Mouse (Mus musculus) brain, embryonic 14.5 days (tissue): Measurements from ENCODE around the gene Creb3l2. TPM values are rescaled to one million over a fixed set of nuclear protein-coding genes. Genes with fewer than 3 reads are reported as not detected.

Experiments used
- DNase-seq: peaks from one replicate; pipeline ENCODE4 v3.0.0-alpha.2; 2011; ENCODE audit warnings: low read depth
- CTCF ChIP-seq: fragments of 200-500 bp; IDR thresholded peaks from 2 replicates; pipeline ENCODE4 v1.5.1; 2012; ENCODE audit warnings: inconsistent platforms, mild to moderate bottlenecking, moderate library complexity, borderline replicate concordance; ENCODE audit not compliant: insufficient read depth, insufficient read length; ENCODE audit errors: extremely low read depth
- POLR2A ChIP-seq: fragments of 200-500 bp; IDR thresholded peaks from 2 replicates; pipeline ENCODE4 v1.6.1; 2012; ENCODE audit warnings: mild to moderate bottlenecking, inconsistent platforms, borderline replicate concordance; ENCODE audit not compliant: poor library complexity, insufficient read depth, insufficient read length, severe bottlenecking; ENCODE audit errors: extremely low read depth
- polyA plus RNA-seq: library from polyadenylated mRNA; depleted of rRNA; stranded (reverse); fragments of >200 nt; gene quantifications from 2 replicates; pipeline ENCODE4 v1.2.3, GENCODE M21; 2012; rRNA removed

Gene Creb3l2
- 3.5 and 6.4 TPM in 2 replicates for polyA plus RNA-seq

DNA sequence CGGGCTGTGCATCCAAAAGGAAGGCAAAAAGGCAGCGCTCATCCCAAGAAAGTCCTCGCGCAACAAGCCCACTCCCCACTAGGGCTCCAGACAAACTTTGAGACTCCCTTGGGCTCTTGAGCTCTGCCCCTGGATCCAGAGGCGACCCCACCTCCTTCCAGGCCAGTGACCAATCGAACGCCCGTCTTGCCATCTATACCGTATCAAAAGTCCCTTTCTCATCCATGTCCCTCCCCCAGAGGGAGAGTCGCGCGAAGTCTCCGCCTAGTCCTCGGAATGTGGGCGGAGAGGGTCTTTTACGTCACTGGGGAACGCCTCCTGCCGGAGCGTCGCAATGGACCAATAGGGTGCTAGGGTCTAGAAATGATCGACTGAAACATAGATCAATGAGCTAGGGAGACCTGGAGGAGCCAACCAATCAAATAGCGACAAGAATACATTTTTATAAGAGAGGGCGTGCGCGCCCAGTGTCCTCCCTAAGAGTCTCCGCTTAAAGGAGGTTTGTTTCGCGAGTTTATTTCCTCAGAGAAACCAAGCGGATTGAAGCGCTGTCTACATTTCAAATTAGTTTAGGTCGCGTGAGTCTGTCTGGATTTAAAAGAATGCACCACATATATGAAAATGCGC lies at the start of gene Creb3l2:
Creb3l2 (minus strand) TSS at position 106 of the 627 bp plus-strand sequence.
- TF ChIP-seq POLR2A = peak; percentile 27; the same call in 1 of the 2 replicates
- peak; percentile 31 for TF ChIP-seq CTCF
- DNase-seq = peak; percentile 100

DNA sequence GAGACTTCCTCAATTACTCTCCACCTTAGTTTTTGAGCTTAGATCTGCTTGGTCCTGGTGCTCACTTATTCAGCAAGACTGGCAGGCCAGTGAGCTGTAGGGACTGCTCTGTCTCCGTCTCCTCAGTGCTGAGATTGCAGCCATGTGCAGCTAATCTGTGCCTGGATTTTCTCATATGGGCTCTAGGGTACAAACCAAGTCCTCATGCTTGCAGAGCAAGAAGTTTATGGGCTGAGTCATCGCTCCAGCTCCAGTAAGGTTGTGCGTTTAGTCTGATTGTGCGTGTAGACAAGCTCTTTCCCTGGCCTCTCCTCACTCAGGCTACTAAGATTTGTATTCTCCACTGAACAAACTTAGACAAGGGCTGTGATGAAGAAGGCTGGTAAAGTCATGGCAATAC lies 44.6 kb upstream of the Creb3l2 start:
- TF ChIP-seq CTCF = no peak
- TF ChIP-seq POLR2A = no peak
- DNase-seq = no peak

DNA sequence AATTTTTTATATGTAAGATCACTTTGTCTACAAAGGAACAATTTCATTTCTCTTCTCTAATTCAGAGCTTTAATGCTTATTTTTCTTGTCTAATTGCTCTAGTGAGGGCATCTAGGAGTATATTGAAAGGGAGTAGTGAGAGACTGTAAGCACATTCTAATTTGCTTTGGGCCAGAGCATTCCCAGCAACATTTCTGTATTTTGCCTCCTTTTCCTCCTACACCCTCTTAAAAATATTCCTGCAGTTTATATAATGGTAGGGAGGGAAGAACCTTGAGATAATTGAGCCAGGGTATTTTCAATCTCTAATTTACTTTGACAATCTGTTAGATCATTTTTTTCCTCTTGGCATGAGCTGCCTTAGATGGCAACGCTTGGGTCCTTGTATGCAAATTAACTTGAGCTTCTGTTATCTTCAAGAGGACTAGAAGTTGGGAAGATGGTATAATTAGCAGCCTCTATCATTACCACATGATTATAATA lies 42.7 kb upstream of the Creb3l2 start:
- peak; percentile 7 for DNase-seq
- TF ChIP-seq POLR2A (no peak), CTCF (no peak)

DNA sequence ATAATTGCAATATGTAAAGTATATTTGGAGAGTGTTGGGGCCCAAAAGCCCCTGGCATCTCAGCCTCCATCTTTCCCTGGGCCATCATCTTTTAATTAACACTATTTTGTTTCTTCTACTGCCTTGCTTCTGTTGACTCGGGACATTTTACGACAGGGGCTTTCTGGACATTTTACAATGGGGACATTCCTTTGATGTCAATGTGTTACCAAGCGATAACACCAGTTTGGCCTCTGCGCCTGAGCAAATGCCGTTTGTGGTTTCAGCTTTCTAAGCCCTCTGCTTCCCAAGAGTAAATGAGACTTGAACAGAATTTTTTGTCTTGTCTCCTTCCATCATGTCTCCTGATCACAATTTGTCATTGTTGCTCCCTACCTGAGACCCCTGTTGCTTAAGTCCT lies 41.3 kb upstream of the Creb3l2 start:
- TF ChIP-seq POLR2A (no peak), CTCF (no peak)
- no peak for DNase-seq

DNA sequence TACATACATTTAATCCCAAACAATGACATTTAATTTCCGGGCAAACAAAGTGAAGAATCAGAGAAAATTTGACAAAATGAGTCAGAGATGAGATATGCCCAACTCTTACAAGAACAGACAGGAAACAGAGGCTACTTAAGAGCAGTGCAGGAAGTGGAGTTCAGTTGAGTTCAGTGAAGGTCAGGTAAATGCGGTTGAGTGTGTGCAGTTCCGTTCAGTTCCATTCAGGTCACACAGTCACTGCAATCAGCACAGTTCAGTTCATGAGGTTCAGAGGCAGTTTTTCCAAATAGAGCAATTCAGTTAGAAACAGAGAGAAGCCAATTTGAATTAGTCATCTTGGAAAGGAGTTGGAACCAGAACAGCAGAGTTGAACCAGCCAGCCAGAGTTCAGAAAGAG lies 39.2 kb upstream of the Creb3l2 start:
- DNase-seq = no peak
- no peak for TF ChIP-seq CTCF
- TF ChIP-seq POLR2A = no peak

DNA sequence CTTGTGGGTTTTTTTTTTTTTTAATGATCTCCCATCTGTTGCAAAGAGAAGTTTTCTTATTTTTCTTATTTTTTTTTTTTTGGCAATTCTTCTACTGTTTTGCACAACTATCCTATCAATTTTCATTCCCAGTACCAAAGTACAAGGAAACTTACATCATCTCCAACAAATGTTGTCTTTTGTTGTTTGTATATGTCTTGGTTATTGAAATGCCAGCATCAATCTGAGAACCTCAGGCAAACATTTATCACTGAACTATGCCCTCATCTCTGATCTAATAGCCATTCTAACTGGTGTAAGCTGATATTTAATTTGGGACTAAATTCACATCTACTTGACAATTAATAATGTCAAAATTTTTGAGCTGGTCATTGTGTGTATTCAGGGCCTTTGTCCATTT lies 38.1 kb upstream of the Creb3l2 start:
- DNase-seq = no peak
- TF ChIP-seq POLR2A (no peak), CTCF (no peak)

DNA sequence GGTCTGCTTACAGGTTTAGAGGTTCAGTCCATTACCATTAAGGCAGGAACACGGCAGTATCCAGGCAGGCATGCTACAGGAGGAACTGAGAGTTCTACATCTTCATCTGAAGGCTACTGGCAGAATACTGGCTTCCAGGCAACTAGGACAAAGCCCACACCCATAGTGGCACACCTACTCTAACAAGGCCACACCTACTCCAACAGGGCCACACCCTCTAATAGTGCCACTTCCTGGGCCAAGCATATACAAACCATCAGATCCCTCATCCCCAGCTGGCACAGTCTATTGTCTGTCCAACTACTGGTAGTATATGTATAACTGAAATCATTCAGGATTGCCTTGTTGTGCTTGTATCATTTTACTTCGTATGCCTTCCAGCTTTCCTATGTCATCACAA lies 36.5 kb upstream of the Creb3l2 start:
- no peak for TF ChIP-seq POLR2A
- TF ChIP-seq CTCF = no peak
- no peak for DNase-seq

DNA sequence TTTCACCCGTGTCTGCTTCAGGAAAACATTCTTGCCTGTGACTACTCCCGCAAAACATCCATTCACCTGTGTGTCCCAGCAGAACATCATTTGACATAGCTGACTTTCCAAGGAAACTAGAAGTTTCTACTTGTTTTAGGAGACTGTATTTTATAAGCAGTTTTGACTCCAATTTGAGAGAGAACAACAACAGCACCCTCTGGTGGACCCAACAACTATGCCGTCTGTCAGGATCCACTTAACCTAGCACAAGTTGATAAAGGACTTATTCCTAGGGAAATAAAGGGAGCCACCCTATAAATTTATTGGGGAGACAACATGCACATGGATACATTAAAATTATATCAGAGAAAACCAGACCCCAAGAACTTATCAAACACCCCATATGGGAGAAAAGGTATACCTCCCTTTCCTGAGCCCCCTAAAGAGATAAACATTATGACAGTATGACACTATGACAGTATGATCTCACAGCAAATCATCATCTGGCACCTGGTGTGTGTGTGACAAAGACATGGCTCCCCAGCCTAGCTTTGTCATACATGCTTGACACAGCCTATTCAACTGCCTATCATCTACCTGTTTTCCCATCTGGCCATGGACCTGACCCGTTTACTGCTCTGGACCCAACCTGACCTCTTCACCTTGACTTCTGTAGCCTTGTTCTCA lies 31.9 kb upstream of the Creb3l2 start:
- peak; percentile 22 for DNase-seq

DNA sequence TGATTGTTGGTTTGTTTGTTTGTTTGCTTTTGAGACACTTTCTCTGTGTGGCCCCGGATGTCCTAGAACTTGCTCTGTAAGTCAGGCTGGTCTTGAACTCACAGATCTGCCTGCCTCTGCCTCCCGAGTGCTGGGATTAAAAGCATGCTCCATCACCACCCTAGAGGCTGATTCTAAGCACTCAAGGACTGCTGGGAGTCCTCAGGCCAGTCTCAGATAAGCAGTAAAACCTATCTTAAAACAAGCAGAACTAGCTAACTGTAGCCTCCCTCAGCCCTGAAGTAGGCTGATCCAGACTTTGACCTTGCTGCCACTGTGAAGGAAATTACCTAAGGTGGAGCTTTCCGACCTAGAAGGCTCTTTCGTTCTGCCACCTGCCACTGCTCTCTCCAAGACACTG lies 28.3 kb upstream of the Creb3l2 start:
- DNase-seq = no peak
- TF ChIP-seq CTCF (no peak), POLR2A (no peak)

More for the DNA sequence above, 31.9 kb upstream of the Creb3l2 start:
- no peak for TF ChIP-seq POLR2A
- peak; percentile 13; the same call in 1 of the 2 replicates for TF ChIP-seq CTCF

DNA sequence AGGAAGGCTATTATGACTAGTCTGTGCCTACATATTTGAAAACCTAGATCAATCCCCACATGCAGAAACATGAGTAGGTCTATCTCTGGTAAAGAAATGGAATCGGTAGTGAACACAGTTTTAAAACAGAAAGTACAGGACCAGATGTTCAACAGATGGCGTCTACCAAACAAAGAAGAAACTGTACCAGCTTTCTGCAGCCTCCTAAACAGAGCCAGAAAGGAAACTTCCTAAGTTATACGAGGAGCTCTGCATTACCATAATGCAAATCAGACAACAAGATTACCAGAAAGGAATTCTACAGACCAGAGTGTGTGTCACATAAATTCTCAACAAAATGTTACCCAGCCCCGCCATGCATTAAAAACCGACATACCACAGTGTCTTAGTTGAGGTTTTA lies 23.9 kb upstream of the Creb3l2 start:
- TF ChIP-seq CTCF (no peak), POLR2A (no peak)
- no peak for DNase-seq

DNA sequence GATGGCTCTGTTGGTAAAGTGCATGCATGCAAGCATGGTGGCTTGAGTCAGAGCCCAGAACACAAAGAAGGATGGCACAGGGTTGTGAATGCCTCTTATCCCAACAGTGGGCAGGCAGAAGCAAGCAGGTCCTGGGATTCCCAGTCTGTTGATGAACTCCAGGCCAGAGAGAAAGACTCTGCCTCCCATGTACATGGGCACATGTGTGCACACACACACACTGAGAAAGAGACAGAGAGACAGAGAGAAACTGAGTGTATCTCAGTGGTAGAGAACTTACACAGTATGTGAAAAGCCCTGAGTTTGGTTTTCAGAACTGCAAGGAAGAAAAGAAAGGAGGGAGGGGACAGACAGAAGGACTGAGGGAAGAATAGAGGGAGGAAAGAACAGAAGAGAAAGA lies 23.4 kb upstream of the Creb3l2 start:
- TF ChIP-seq CTCF (no peak), POLR2A (no peak)
- DNase-seq = no peak

DNA sequence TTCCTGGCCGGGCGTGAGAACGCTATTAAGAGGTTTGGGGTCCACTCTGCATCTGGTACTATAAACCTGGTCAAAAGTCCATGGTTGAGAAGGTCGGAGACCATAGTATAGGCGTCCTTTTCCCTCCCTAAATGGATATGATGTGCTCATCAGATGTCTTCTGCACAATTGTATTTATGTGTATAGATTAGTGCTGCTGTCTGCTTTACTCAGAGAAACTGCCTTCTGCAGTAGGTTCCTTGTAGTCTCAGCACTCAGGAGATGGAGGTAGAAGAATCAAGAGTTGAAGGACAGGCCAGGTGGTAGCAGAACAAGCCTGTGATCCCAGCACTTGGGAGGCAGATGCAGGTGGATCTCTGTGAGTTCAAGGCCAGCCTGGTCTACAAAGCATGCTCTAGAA lies 22.6 kb upstream of the Creb3l2 start:
- TF ChIP-seq POLR2A = no peak
- no peak for TF ChIP-seq CTCF
- peak; percentile 22 for DNase-seq

DNA sequence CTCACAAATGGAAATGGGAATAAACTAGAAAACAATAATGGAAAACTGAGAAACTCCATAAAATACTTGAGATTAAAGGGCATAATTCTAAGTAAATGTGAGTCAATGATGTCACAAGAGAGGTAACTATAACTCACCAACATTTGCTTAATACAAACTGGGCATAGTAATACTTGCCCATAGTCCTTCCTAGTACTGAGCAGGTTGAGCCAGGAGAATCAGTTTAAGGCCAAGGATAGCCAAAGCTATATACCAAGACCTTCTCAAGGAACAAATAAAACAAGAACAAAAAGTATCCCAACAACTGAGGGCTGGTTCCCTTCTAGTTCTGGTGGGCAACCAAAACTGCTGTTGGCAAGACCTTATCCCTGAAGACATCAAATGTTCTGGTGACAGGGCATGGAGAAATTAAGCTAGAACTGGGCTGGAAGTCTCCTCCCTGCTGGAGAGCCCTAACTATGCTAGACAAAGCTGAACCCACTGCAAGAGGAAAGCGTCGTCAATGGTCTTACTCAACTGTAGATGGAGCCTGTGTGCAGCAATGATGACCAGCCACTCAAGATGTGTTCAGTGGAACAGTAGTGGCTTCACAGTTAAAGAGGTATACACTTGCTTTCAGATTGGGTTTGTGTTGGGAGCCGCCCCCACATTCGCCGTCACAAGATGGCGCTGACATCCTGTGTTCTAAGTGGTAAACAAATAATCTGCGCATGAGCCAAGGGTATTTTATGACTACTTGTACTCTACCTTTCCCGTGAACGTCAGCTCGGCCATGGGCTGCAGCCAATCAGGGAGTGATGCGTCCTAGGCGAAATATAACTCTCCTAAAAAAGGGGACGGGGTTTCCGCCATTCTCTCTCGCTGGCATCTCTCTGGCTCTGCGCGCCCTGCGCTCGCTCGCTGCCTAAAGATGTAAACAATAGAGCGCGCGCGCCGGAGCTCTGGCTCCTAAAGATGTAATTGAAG lies 21.9 kb upstream of the Creb3l2 start:
- peak; percentile 94 for DNase-seq
